Mouse (Mus musculus) frontal cortex, adult (tissue): Measurements from ENCODE around the gene Ip6k1.
"Not testable (repeated sequence)": the region's sequence is repeated elsewhere in the genome, so short reads cannot be mapped to it uniquely, and the experiment has no call there.

Source experiments
- ATAC-seq: cut with Nextera tagmentation; 2 replicates; pipeline ENCODE4 v1.9.2; 2017; ENCODE audit warnings: mild to moderate bottlenecking, moderate library complexity, mixed read lengths; ENCODE audit not compliant: low TSS enrichment

The Ip6k1 gene

DNA sequence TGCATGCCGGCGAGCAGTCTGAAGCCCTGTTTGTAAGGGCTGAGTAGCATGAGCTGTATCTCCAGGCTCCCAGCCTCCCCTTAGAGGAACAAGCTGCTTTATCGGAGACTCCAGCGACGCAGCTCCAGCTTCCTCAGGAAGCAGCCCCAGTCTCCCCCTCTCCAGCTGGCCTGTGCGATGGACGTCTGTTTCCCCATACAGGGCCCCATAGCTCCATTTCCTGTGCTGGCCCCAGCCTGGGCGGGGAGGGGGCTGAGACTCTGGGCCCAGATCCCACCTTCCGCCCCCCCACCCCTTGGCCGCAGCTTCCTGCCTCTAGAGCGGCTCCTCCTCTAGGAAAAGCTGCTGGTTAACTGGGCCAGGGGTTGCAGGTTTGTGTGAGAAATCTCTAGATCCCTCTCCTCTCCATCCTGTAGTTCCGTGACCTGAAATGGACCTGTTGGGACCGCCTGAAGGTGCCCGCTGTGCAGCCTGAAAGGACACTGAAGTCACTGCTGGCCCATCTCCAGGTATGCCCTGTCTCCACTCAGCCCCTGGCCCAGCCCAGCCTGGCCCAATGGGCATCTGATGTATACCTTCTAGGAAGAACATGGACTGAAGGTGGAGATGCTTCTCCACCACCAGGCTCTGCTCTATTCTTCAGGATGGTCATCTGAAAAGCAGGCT, 19.5 kb upstream of the Ip6k1 start, which contains the start of gene Gm20661:
Gene Gm20661 (plus strand): TSS at position 378 of the 666 bp plus-strand sequence.
- ATAC-seq, result peak; percentile 10; the same call in 1 of the 2 replicates

DNA sequence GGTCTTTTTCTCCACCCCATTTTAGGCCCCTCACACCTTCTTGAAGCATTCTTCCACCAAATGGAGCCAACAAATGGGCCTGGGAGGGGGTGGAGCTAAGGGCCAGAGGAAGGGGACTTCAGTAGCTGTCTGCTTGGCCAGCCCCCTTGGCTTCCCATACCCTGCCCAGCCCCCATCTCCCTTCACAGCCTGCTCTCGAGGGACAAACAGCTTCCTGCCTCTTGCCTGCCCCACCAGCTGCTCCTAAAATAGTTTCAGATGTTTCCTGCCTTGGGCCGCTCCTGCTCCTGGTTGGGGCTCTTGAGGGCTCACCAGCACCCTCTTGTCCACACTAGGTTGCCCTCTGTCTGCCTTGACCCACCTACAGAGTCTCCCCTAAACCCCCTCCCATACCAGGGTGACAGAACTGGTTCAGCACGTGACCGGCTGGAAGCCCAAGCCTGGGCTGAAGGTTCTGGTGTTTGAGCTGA, 18.8 kb upstream of the Ip6k1 start:
- ATAC-seq, result no peak

DNA sequence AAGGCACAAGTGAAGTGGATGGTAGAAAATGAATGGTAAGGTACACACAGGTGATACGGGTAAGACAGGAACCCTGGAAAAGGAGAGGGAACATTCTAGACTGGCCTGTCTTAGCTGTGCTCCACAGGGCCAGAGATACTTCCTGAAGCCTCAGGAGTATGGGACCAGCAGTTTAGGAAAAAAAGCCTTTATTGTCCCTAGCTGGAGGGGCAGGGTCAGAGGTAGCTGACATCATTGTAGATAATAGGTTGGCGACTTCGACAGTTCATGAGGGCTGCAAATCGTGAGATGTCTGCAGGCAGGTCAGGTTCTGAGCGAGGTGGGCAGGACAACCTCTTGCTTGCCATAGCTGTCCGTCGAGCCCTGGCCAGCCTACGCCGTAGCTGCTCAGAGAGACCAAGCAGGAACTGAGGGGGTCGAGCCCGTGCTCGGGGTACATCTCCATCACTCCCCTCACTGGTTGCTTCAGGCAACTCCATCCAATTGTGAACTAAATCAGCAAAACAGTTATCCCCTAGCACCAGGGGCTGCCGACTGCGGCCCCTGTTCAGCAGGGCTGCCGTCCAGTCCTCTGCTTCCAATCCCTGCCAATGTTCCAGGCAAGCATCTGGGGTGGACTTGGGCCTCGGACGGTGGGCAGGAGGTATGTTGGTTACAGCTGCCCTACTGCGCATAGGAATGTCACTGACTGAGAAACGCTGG, 18.1 kb upstream of the Ip6k1 start:
- ATAC-seq, result no peak

DNA sequence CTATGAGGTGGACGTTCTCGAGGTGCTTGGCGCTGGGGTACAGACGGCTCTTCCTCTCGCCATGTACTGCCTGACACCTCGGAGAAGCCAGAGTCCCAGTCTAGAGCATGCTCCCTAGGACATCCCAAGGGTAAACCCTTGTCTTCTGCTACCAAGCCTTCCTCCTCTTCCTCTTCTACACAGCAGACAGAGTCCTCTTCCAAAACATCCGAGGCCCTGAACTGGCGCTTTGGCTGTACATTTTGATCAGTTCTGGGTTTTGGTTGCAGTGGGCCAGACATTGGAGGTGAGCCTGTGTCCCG, 17.6 kb upstream of the Ip6k1 start:
- no peak for ATAC-seq

DNA sequence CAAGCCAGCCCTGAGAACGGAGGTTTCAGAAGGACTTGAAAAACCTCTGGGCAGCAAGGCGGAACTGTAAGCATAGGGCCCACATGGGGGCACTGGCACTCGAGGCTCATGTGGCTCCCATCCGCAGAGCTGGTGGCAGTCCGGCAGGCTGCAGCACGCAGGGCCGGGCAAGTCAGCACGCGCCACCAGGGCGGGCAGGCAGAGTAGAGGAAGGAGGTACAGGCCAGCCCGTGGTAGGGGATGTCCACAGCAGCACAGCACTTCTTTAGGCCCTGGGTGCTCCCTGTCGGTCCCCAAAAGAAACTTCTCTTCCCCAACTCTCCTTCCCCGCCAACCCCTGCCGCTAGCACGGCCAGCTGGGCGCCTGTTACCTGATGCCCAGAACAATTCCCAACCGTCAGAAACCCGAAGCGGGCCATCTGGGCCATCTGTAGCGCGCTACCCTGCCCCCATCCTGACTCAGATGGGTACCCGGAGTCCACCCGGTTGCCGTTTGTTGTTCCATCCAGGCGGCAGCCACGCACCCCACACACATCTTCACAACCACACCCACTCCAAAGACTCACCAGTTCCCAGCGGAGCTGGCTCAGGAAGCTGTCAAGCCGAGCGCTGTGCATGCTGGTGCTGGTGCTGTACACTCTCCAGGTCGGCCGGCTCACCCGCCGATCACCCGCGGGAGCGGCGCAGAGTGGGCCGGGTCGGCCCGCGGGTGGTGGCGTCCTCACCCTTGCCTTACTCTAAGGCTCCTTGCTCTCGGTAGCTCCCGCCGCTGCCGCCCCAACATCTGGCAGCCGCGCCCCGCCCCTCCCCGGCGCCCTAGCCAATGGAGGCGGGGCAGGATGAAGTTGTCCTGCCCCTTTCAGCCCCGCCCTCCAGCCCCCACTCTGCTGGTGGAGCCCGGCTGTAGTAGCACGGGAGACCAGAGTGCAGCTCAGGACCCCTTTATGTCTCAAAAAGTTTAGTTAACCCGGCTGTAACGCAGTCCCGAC, 16.9 kb upstream of the Ip6k1 start, which contains the start of gene Inka1:
Gene Inka1 (minus strand): TSS at position 749 of the 989 bp plus-strand sequence.
- peak; percentile 75 for ATAC-seq

DNA sequence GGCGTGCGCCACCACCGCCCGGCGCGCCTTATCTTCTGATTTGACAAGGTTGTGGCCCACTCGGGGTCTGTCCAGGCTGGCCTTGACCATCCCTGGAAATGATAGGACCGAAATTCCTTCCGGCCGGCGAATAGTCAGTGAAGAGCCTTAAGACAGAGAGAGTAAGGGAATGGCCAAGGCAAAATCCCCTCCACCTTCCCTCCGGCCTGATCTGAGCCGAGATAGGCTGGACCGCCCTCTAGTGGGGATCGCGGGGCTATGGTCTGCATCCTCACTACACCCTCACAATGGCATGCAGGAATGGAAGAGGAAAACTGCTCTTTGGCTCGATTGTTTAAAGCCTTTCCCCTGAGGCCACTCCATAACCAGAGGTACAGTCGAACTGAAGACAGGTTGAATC, 15.9 kb upstream of the Ip6k1 start:
- peak; percentile 63 for ATAC-seq

DNA sequence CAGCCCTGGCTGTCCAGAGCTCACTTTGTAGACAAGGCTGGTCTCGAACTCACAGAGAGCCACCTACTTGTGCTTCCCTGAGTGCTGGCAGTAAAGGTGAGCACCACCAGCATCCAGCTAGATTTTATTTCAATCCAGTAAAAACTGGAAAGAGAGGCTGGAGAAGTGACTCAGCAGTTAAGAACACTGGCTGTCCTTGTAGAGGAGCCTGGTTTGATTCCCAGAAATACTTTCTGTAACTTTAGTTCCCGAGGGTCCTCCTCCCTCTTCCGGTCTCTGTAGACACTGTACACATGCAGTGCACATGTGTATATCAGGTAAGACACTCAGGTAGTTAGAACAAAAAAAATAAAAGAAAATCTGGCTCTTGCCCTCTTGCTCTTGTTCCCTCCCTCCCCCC, 14.4 kb upstream of the Ip6k1 start:
- ATAC-seq, result no peak

DNA sequence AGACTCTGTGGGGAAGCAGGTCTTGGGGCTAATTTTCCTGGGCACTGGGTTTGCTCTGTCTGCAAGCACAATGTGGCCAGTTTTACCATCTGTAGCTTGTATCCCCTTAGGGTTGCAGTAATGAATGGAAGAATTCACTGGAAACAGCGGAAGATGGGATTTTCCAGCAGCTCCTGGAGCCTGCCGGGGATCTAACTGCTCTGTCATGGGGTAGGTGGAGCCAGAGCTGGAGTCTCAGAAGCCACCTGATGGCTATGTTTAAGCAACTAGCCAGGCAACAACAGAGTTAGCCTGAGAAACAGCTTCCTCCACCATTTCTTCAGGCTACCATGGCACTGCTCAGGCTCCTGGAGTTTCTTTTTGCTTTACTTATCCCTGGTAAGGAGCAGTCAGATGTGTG, 10.1 kb upstream of the Ip6k1 start, which contains the start of gene Cdhr4:
Gene Cdhr4 (plus strand): TSS at position 301 of the 400 bp plus-strand sequence.
- ATAC-seq, result no peak

DNA sequence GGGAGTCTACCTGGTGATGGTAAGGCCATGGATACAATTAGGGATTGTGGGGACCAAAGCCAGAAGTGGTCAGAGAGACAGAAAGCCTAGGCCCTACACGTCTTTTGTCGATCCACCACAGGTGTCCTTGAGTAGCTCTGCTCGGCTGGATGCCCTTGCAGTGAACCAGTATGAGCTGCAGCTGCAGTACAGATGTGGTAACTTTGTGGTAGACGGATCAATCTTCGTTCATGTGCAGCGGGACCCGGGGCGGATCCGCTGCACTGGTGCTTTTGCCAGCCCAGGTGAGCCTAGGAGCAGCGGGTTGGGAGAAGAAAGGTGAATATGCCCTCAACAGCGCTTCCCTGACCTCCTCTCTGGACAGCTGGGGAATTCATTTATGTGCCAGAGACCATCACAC, 9.3 kb upstream of the Ip6k1 start:
- ATAC-seq, result no peak

DNA sequence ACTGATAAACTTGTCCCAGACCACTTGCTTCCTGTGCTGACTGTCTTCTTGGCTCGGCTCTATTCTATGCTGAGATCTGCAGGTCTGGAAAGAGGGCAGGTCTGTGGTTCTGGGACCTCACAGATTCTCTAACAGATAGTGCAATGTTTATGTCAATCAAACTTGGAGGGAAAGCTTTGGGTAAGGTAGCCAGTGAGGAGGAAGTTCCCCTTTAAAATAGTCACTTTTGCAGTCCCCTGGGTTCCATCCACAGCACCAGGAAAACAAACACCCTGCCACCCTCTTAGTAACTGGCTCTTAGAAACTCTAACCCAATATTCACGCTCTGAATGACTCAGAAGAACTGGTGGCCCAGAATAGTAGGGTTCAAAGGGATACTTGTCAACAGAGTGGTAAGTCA, 7.8 kb upstream of the Ip6k1 start:
- ATAC-seq, result no peak

DNA sequence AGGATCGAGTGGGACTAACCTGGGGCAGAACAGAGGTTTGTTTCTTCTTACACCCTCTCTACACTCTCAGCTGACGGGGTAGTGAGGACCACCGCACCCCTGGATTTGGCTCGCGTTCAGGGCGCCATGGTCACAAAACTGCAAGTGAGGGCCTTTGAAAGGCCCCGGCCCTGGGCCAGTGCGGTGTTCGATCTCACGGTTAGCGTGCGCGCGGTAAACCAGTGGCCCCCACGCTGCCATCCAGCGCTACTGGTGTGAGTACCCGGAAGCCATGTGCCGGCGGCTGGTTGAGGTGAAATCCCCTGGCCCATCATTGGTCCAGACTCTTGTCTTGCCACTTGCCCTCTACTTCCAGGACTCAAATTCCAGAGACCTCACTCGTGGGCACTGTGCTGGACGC, 6.8 kb upstream of the Ip6k1 start:
- ATAC-seq, result no peak

DNA sequence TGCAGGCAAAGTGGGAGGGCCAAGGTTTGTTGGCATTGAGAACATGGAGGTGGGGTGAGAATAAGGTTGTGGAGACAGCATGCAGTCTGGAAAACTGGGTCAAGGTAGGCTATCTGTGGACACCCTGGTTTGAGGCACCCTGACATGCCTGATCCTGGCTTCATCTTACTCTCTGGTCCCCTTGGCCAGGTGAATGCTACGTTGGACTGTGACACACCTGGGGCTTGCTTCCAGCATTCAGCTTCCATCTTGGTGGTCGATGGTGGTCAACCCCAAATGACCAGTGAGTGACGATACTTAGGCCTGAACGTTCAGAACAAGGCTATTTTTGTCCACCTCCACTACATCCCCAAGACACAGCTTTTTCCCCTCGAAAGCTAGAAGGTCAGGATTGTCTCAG, 6.3 kb upstream of the Ip6k1 start, which contains the start of gene Gm20662:
Gene Gm20662 (plus strand): TSS at position 301 of the 400 bp plus-strand sequence.
- no peak for ATAC-seq

DNA sequence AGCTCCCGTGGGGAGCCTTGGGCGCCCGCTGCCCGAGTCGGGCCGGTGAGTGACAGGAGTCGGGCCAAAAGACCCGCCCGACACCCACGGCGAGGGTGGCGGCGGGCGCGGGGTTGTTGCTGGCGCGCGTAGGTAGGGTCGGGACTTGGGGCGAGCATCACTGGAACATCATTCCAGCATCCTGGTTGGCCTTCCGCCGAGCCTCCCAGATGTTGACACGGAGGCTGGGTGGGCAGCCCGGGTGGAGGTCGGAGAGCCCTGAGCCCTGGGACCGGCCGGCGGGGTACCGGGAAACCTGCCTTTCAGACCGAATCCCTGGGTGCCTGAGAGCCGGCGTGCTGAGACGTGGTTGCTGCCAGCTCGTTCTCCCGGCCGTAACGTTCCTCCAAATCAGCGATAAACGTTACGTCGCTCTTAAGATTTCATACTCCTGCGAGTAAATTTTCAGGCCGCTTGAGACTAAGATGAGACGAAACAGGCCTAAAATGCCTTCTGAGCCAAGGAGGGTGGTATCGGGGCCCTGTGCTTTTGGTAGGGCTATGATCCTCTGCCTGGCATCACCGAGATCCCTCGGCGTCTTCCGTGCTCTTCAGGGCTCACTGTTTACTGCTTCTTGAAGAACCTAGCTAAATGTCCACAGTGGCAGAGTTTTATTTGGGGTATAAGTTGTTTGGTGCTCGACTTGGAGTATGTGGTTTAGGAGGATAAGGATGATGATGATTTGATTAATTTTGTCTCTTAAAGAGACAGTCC, 653 bp downstream of the Ip6k1 start:
- peak; percentile 28 for ATAC-seq

DNA sequence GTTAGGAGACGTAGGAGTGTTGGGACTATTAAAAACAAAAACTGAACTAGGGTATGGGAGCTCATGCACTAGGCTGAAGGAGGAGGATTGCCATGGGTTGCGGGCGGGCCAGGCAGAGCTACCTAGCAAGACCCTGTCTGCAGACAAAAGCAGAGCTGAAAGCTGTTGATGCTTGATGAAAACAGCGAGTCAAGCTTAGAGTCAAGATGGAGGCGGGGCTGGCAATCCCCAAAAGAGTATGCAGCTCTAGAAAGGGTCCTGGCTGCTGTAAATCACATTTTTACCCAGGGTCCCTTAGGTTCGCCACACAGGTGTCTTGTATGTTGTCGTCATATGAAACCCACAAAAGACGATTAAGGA, 1.2 kb downstream of the Ip6k1 start:
- ATAC-seq, result no peak

DNA sequence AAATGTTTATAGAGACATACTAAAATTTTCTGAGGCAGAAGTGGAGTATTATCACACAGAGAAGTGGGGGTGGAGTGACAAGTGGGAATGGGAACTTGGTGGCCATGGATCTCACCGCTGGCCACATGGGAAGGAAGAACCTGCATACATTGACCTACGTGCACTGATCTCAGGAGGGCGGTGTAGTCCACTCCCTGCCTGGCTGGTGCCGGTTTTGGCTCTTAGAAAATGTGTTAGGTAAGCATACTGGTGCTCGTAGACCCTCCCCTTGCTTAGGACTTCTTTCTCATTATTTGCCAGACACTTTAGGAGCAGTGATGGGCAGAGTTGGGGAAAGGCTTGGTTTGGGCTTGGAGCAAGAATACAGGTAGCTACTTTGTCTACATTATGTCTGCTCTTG, 5.7 kb downstream of the Ip6k1 start:
- no peak for ATAC-seq

DNA sequence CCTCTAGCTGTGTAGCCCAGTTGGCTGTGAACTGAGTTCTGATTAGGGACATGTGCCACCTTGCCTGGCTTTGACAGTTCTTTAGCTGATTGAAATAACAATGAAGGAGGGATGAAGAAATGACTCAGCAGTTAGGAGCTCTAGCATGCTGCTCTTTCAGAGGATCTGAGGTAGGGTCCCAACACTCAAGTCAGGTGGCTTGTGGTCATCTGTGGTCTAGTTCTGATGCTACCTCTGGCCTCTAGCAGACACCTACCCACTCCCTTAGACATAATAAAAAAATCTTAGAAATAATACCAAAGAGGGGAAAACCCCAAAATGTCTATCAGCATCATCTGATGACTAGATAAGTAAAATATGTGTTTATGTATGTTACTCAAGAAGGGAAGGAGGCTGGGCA, 8.1 kb downstream of the Ip6k1 start:
- no peak for ATAC-seq

DNA sequence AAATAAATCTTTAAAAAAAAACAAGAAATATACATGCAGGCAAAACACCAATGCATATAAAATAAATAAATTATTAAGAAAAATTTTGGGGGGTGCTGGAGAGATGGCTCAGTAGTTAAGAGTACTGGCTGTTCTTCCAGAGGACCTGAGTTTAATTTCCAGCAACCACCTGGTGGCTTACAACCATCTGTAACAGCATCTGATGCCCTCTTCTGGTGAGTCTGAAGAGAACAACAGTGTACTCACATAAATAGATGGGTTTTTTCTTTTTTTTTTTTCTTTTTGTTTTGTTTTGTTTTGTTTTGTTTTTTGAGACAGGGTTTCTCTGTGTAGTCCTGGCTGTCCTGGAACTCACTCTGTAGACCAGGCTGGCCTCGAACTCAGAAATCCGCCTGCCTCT, 11.3 kb downstream of the Ip6k1 start:
- not testable (repeated sequence) for ATAC-seq

DNA sequence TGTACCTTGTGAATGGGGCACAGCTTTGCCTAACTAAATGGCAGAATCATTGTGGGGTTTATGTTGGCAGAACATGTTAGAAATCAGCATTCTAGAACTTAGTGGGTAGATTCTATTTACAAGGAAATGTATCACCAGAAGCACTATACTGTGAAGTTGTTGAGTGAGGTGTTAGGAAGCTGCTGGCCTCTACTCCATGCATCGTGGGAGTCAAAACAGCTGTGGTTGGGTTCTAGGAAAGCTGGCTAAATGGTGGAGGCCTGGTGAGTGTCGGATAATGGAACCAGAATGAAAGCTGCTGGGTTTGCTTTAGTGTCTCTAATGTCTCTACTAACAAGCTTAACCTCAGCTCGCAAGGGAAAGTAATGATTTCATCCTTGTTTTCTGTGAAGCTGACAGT, 14.8 kb downstream of the Ip6k1 start:
- peak; percentile 98 for ATAC-seq

DNA sequence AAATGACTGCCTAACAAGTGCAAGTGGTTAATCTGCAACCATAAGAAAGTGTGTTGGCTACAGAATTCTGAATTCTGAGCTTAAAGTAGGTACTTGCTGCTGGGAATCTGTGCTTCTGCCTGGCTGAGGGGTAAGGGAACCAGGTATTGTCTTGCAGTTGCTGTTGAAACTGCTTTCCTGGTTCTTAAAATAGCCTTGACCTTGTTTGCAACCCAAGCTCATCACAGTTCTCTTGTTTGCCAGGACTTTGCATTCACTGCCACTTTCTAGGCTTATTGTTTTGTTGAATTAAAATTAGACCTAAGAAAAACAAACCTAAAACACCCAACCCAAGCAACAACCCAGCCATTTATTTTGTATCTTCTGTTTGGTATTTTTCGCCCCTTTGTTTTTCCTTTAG, 18.4 kb downstream of the Ip6k1 start:
- ATAC-seq, result no peak

DNA sequence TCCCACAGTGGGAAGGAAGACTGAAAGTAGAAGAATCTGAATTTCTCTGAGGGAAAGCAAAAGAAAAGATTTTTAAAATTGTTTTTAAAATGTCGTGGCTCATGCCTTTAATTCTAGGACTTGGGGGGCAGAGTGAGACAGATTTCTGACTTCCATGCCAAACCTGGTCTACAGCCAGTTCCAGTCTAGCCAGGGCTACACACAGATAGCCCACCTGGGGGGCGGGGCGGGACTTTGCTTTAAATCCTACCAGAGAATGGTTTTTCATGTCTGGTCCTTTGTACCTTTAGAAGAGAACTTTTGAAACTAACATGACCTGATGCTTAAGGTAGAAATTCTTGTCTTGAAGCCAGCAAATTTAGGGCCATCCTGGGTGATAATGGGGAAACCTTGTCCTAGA, 20.9 kb downstream of the Ip6k1 start:
- ATAC-seq, result no peak

DNA sequence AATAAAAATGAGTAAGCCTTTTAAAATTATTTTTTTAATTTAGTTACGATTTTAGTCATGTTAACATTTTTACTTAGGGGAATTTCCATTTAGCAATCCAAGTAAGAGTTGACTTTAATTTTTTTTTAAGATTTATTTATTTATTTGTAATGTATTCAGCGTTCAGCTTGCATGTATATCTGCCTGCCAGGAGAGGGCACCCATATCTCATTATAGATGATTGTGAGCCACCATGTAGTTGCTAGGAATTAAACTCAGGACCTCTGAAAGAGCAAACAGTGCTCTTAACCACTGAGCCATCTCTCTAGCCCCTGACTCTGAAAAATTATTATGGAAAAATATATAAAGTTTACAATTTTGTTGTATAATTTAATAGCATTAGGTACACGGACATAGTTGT, 24.3 kb downstream of the Ip6k1 start:
- ATAC-seq, result no peak

DNA sequence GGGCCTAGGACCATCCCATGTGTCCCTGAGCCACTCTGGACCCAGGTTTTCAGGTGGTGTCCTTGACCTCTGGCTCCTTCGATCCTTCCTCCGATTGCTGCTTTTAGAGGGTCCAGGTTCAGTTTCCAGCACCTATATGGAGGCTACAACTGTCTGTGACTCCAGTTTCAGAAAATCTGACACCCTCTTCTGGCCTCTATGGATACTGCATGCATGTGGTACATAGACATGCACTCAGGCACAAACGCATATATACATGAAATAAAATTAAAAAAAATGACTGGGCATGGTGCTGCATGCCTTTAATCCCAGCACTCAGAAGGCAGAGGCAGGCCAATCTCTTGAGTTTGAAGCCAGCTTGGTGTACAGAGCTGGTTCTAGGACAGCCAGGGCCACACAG, 25.6 kb downstream of the Ip6k1 start:
- no peak for ATAC-seq
